Mouse (Mus musculus): ENCODE data around the gene Fam189b.

Fam189b gene

DNA sequence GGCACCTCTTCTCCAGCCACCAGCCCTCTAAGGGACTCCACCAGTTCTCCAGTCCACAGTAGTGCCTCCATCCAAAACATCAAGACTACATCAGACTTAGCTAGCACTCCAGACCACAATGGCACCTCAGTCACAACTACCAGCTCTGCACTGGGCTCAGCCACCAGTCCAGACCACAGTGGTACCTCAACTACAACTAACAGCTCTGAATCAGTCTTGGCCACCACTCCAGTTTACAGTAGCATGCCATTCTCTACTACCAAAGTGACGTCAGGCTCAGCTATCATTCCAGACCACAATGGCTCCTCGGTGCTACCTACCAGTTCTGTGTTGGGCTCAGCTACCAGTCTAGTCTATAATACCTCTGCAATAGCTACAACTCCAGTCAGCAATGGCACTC, 47.6 kb downstream of the Fam189b start:
- DNase-seq (ENCODE audit: low spot score) = no peak

DNA sequence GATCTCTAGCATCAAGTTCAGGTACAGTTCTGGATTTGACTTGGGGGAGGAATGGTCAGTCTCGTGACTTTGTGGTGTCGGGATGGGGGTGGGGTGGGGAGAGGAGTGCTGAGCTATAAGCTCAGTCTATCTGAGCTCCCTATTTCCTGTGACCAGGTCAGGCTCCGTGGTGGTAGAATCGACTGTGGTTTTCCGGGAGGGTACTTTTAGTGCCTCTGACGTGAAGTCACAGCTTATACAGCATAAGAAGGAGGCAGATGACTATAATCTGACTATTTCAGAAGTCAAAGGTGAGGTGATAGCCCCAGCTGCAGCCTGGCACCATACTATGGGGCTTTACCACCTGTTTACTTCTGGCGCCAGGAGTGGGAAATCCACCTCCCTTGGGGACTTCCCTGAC, 48.4 kb downstream of the Fam189b start:
- DNase-seq (ENCODE audit: low spot score) = no peak

DNA sequence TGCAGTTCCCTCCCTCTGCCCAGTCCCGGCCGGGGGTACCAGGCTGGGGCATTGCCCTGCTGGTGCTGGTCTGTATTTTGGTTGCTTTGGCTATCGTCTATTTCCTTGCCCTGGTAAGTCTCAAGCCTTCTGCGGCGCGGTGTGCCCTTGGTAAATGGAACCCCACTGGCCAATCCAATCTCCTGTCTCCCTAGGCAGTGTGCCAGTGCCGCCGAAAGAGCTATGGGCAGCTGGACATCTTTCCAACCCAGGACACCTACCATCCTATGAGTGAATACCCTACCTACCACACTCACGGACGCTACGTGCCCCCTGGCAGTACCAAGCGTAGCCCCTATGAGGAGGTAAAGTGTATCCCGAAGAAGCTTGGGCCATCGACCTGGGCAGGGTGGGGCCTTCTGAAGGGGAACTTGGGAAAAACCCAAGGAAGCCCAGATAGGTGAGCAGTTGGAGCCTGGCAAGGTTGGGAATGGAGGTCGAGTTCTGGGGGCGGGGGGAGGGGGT, 48.9 kb downstream of the Fam189b start:
- no peak for DNase-seq (ENCODE audit: low spot score)

DNA sequence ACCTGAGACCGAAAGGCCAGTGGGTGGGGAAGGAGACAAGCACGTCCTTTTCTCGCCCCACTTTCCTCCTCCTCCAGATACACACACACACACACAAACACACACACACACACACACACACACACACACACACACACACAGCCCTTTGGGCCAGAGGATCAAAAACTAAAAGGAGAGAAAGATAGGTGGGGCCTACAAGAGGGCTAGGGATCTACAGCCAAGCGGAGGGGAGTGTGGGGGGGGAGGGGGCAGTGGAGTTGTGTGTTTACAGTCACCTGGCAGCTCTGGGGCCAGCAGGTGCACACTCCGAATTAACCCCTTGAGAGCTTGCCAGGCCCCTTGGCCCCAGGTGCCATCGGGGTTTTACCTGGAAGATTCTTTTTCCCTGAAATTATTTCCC, 49.7 kb downstream of the Fam189b start:
- no peak for DNase-seq (ENCODE audit: low spot score)

DNA sequence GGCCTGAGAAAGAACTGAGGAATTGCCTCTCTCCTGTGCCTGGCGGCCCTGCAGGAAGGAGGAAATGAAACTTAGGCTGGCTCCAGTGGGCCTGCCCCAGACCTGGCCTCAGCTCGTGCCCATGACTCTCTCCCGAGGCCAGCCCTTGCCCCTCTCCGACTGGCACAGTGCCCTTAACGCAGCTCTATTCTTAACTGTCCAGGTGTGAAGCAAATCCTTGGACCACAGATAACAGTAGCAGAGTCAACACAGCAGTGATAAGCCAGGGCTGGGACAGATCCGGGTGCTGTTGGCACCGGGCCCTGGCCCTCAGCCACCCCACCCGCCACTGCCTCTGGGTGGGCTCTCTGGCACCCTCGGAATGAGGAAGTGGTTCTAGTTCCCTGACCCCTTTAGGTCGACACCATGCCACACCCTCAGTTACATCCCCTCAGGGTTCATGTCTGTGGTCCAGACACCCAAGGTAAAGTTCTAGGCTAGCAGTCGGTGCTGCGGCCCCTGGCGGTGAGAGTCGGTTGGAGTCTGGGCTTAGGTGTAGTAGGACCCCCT, 50.7 kb downstream of the Fam189b start:
- DNase-seq (ENCODE audit: low spot score) = no peak

DNA sequence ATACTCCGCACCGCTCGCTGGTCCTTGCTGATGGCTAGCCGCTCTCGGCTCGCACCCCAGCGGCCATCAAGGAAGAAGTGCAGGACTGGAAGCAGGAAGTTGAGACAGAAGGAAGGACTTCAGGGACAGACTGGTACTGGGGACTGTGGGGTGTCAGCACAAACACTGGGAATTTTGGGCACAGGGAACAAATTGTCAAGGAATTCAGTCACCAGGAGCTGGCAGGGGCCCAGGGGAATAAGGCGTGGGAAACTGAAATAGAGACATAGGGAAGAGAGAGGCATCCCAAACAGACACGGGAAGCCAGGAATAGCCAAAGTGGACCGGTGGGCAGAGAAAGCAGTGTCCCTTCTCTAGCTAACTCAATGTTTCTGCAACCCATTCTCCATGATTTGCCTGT, 53.6 kb downstream of the Fam189b start:
- DNase-seq (ENCODE audit: low spot score) = no peak

DNA sequence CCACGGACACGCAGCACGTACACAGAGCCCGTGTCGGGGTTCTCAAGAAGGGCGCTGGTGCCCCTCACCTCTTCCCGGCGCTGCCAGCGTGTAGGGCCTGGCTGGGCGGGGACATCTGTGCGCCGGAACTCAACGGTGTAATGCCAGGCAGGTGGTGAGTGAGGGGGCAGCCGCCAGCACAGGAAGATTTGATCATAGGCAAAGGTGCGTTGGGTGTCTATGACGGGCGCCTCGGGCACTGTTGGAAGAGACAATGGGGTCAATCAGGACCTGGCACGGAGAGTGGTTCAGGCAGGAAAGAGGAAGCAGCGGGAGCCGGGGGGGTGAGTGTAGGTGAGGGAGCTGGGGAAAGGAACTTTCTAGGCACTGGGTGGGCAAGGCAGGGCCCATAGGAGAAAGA, 54.7 kb downstream of the Fam189b start:
- DNase-seq (ENCODE audit: low spot score) = no peak

DNA sequence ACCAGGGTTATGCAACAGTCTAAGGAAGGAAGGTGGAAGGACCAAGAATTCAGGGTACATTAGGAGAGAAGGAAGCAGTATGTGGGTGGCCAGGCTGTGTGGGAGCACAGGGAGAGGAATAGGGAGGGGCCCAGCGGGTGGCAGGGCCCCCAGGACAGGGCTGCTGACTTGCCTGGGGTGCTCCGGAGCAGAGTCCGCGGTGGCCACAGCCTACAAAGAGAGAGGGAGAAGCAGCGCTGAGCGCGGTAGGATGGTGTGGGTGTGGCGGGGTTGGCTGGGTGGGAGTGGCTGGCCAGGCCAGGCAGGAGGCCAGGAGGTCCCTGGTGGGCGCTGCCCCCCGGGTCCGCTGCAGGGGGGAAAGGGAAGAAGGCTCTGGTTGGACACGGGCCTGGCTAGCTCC, 55.6 kb downstream of the Fam189b start:
- no peak for DNase-seq (ENCODE audit: low spot score)
